Mouse (Mus musculus) CH12.LX (cell line): ENCODE data around the gene Il10ra. TPM values are rescaled to one million over a fixed set of nuclear protein-coding genes. Genes with fewer than 3 reads are reported as not detected.

Experiments used
- DNase-seq: peaks from one replicate; pipeline ENCODE4 v3.0.0-alpha.2; 2013; ENCODE audit errors: extremely low read depth
- H3K27ac ChIP-seq: 2 replicates; pipeline ENCODE4 v1.5.1; 2012; ENCODE audit warnings: low read depth, mild to moderate bottlenecking, control low read depth, moderate library complexity; ENCODE audit not compliant: insufficient read depth
- H3K27me3 ChIP-seq: replicated peaks from 2 replicates; pipeline ENCODE3; 2012; ENCODE audit warnings: inconsistent platforms
- H3K36me3 ChIP-seq, 2 experiments: replicated peaks in 1 of 2; 2 replicates each; pipeline versions ENCODE3 to v1.6.1; 2012; ENCODE audit warnings: inconsistent platforms in 1 of 2, low read length in 1 of 2, mild to moderate bottlenecking in 1 of 2, mixed read lengths in 1 of 2, moderate library complexity in 1 of 2; ENCODE audit not compliant: control insufficient read depth in 1 of 2, insufficient read depth in 1 of 2
- H3K4me1 ChIP-seq, 2 experiments: 2 replicates each; pipeline ENCODE4 v1.6.1; 2012; ENCODE audit warnings: inconsistent platforms in 1 of 2, moderate library complexity in 1 of 2; ENCODE audit not compliant: insufficient read depth in 2 of 2, control insufficient read depth in 1 of 2
- H3K4me2 ChIP-seq: 2 replicates; pipeline ENCODE4 v1.6.1; 2012; ENCODE audit warnings: low read depth, mild to moderate bottlenecking, control low read depth; ENCODE audit not compliant: poor library complexity, insufficient read depth, severe bottlenecking
- H3K4me3 ChIP-seq, 3 experiments: fragments of 150-350 bp in 1 of 3; sonication (generic) in 1 of 3; replicated peaks in 1 of 3; 2 replicates each; pipeline versions ENCODE3 to v1.5.1; 2011 to 2012; ENCODE audit warnings: low read depth in 2 of 3, low read length in 2 of 3, mild to moderate bottlenecking in 2 of 3, moderate library complexity in 2 of 3, control low read depth in 1 of 3, improper control_type of control experiment in 1 of 3, inconsistent platforms in 1 of 3, mixed read lengths in 1 of 3; ENCODE audit not compliant: poor library complexity in 1 of 3
- H3K79me2 ChIP-seq: replicated peaks from 2 replicates; pipeline ENCODE4 v1.6.1; 2012; ENCODE audit warnings: mild to moderate bottlenecking, moderate library complexity; ENCODE audit not compliant: control insufficient read depth, poor library complexity, insufficient read depth, severe bottlenecking; ENCODE audit errors: extremely low read depth
- H3K9ac ChIP-seq: 2 replicates; pipeline ENCODE4 v1.6.1; 2012; ENCODE audit warnings: low read depth, mild to moderate bottlenecking, control low read depth, moderate library complexity; ENCODE audit not compliant: insufficient read depth
- H3K9me3 ChIP-seq: replicated peaks from 2 replicates; pipeline ENCODE3; 2012; ENCODE audit warnings: low read length, inconsistent platforms, mixed read lengths
- BHLHE40 ChIP-seq: IDR thresholded peaks from 2 replicates; pipeline ENCODE4 v1.6.1; 2011; ENCODE audit warnings: mild to moderate bottlenecking, low read depth, low read length, improper control_type of control experiment
- CHD1 ChIP-seq: IDR thresholded peaks from 2 replicates; pipeline ENCODE4 v1.6.1; 2012; ENCODE audit warnings: low read depth, low read length, improper control_type of control experiment, inconsistent platforms
- CHD2 ChIP-seq: IDR thresholded peaks from 2 replicates; pipeline ENCODE4 v1.6.1; 2011; ENCODE audit warnings: low read length, improper control_type of control experiment
- CTCF ChIP-seq, 2 experiments: IDR thresholded peaks in 1 of 2; conservative IDR thresholded peaks in 1 of 2; 2 replicates each; pipeline ENCODE4 v1.5.1; 2011 to 2012; ENCODE audit warnings: low read depth in 2 of 2, low read length in 2 of 2, improper control_type of control experiment in 1 of 2, inconsistent platforms in 1 of 2, mild to moderate bottlenecking in 1 of 2, moderate library complexity in 1 of 2
- ETS1 ChIP-seq: conservative IDR thresholded peaks from 2 replicates; pipeline ENCODE4 v1.6.1; 2012; ENCODE audit warnings: low read depth, mild to moderate bottlenecking, inconsistent platforms, low read length, improper control_type of control experiment, moderate library complexity
- GABPA ChIP-seq: IDR thresholded peaks from 2 replicates; pipeline ENCODE4 v1.6.1; 2012; ENCODE audit warnings: low read depth, low read length, improper control_type of control experiment, inconsistent platforms; ENCODE audit not compliant: insufficient replicate concordance
- HCFC1 ChIP-seq: IDR thresholded peaks from 2 replicates; pipeline ENCODE4 v1.6.1; 2012; ENCODE audit warnings: low read depth, mild to moderate bottlenecking, inconsistent platforms, low read length, improper control_type of control experiment
- JUN ChIP-seq: IDR thresholded peaks from 2 replicates; pipeline ENCODE4 v1.6.1; 2011; ENCODE audit warnings: low read depth, mild to moderate bottlenecking, low read length, improper control_type of control experiment, moderate library complexity; ENCODE audit not compliant: insufficient read depth
- JUND ChIP-seq: conservative IDR thresholded peaks from 2 replicates; pipeline ENCODE4 v1.6.1; 2011; ENCODE audit warnings: low read depth, low read length, improper control_type of control experiment
- KAT2A ChIP-seq: IDR thresholded peaks from 2 replicates; pipeline ENCODE4 v1.6.1; 2012; ENCODE audit warnings: low read length, improper control_type of control experiment, inconsistent platforms; ENCODE audit not compliant: insufficient replicate concordance
- MAFK ChIP-seq: IDR thresholded peaks from 2 replicates; pipeline ENCODE4 v1.6.1; 2011; ENCODE audit warnings: low read length, improper control_type of control experiment; ENCODE audit not compliant: insufficient replicate concordance
- MAX ChIP-seq: IDR thresholded peaks from 2 replicates; pipeline ENCODE4 v1.6.1; 2011; ENCODE audit warnings: low read length, improper control_type of control experiment
- MEF2A ChIP-seq: IDR thresholded peaks from 2 replicates; pipeline ENCODE4 v1.6.1; 2014; ENCODE audit warnings: low read depth, mild to moderate bottlenecking, inconsistent platforms, low read length, improper control_type of control experiment, borderline replicate concordance
- MXI1 ChIP-seq: IDR thresholded peaks from 2 replicates; pipeline ENCODE4 v1.6.1; 2011; ENCODE audit warnings: mild to moderate bottlenecking, low read depth, low read length, improper control_type of control experiment
- NELFE ChIP-seq: IDR thresholded peaks from 2 replicates; pipeline ENCODE4 v1.6.1; 2011; ENCODE audit warnings: low read depth, low read length, improper control_type of control experiment
- NRF1 ChIP-seq: IDR thresholded peaks from 2 replicates; pipeline ENCODE4 v1.6.1; 2014; ENCODE audit warnings: low read depth, mild to moderate bottlenecking, inconsistent platforms, low read length, improper control_type of control experiment, moderate library complexity
- PAX5 ChIP-seq: IDR thresholded peaks from 2 replicates; pipeline ENCODE4 v1.6.1; 2012; ENCODE audit warnings: low read length, inconsistent platforms, mixed read lengths
- POLR2A ChIP-seq: IDR thresholded peaks from 2 replicates; pipeline ENCODE4 v1.6.1; 2011; ENCODE audit warnings: low read depth, mild to moderate bottlenecking, improper control_type of control experiment, low read length
- POLR2AphosphoS2 ChIP-seq: IDR thresholded peaks from 2 replicates; pipeline ENCODE4 v1.6.1; 2011; ENCODE audit warnings: low read depth, low read length, improper control_type of control experiment
- SIN3A ChIP-seq: IDR thresholded peaks from 2 replicates; pipeline ENCODE4 v1.6.1; 2012; ENCODE audit warnings: low read length, improper control_type of control experiment, inconsistent platforms
- TBP ChIP-seq: conservative IDR thresholded peaks from 2 replicates; pipeline ENCODE4 v1.6.1; 2011; ENCODE audit warnings: low read depth, low read length, improper control_type of control experiment
- TCF12 ChIP-seq: IDR thresholded peaks from 2 replicates; pipeline ENCODE4 v1.6.1; 2014; ENCODE audit warnings: low read depth, mild to moderate bottlenecking, inconsistent platforms, low read length, improper control_type of control experiment
- UBTF ChIP-seq: IDR thresholded peaks from 2 replicates; pipeline ENCODE4 v1.6.1; 2012; ENCODE audit warnings: low read depth, mild to moderate bottlenecking, inconsistent platforms, low read length, improper control_type of control experiment, moderate library complexity
- USF1 ChIP-seq: IDR thresholded peaks from 2 replicates; pipeline ENCODE4 v1.6.1; 2014; ENCODE audit warnings: low read depth, mild to moderate bottlenecking, inconsistent platforms, low read length, improper control_type of control experiment
- USF2 ChIP-seq: conservative IDR thresholded peaks from 2 replicates; pipeline ENCODE4 v1.6.1; 2011; ENCODE audit warnings: low read depth, low read length, improper control_type of control experiment
- ZKSCAN1 ChIP-seq: IDR thresholded peaks from 2 replicates; pipeline ENCODE4 v1.6.1; 2012; ENCODE audit warnings: low read depth, inconsistent platforms, low read length, improper control_type of control experiment, borderline replicate concordance
- dilution Hi-C: fragments of 300-500 bp; cut with MboI; formaldehyde crosslinking; loops from 2 replicates; pipeline ENCODE4 v1.14.3; 2020; ENCODE audit warnings: low sequenced_read_pairs; ENCODE audit not compliant: extremely low pct_unique_long_range_greater_than_20kb, extremely low pct_ligation_motif_present
- in situ Hi-C: fragments of 300-500 bp; cut with MboI; formaldehyde crosslinking; loops from 3 replicates; pipeline ENCODE4 v1.14.3; 2019; ENCODE audit warnings: low sequenced_read_pairs, low pct_ligation_motif_present, low pct_unique_long_range_greater_than_20kb, mixed read lengths
- polyA plus RNA-seq: library from polyadenylated mRNA; unstranded; fragments of >175 nt; gene quantifications from 2 replicates; pipeline ENCODE4 v1.2.1, GENCODE M21; 2012; ENCODE audit warnings: low read depth; ENCODE audit not compliant: insufficient read length
- total RNA-seq, 2 experiments: library from RNA; depleted of rRNA; stranded (reverse); fragments of 300-350 nt in 1 of 2; fragments of >200 nt in 1 of 2; gene quantifications; 2 replicates each; pipeline ENCODE4 v1.2.3; 2012 to 2014

Gene Il10ra
- total and polyA plus RNA-seq, 3 experiments, result 3.1 to 5.1 (median 3.9) TPM

DNA sequence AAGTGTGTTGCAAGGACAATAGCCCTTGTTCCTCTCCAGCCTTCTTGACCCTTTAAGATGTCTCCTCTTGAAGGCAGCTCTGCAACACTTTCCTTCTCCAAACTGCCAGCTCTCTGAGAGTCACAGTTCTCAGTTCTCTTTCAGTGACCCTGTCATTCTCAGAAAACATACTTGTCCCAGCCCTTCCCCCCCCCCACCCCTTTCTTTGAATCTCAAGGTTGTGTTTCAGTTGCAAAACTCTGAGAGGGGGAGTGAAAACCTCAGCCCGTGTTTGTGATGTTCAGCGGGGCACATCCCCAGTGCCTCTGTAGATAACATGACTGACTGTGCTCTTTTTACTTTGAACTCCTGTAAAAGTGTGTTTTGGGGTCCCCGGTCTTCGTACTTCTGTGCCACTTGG is 870 bp downstream of the Il10ra start (continued):
- TF ChIP-seq MXI1, result 0 out of 2 replicates have a peak, but pooled peaks have one; percentile 24
- no peak for TF ChIP-seq GABPA
- TF ChIP-seq UBTF, result 0 out of 2 replicates have a peak, but pooled peaks have one; percentile 42
- TF ChIP-seq BHLHE40, result peak; percentile 49
- TF ChIP-seq ETS1, result 0 out of 2 replicates have a peak, but pooled peaks have one; percentile 33

DNA sequence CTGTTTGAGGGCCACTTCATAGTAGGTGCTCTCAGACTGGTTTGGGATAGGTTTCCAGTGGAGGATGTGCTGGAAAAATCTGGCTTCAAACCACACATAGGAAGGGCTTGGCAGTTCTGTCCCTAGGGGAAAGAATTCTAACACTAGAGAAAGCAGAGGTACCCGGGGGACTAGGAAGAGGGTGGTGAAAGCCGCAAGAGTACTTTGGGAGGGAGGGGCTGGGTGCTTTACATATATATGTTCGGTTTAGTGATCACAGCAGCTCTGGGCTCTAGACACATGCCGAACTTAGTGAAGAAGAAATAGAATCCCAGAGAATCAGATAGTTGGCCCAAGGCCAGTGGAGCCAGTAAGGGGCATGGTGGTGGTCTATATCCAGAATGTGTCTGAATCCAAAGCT is 1.9 kb downstream of the Il10ra start:
- Histone ChIP-seq H3K4me3 (no peak overlapping the region), H3K79me2 (no peaks in the 10 kb centered on the region), H3K4me2 (peak overlapping the region; percentile 89; the same call in 1 of the 2 replicates), H3K9me3 (no peaks in the 10 kb centered on the region), H3K27ac (no peak overlapping the region), H3K4me1 (peaks cover 16 to 84% of the 10 kb centered on the region in 2 experiments), H3K9ac (no peak overlapping the region), H3K27me3 (no peaks in the 10 kb centered on the region), H3K36me3 (peaks cover 14 to 38% of the 10 kb centered on the region in 2 experiments)
- TF ChIP-seq KAT2A (no peak), CHD2 (no peak), MEF2A (no peak), TCF12 (no peak)
- in situ Hi-C loops (no loop called here), dilution Hi-C loops (no loop called here)
- DNase-seq, result no peak

DNA sequence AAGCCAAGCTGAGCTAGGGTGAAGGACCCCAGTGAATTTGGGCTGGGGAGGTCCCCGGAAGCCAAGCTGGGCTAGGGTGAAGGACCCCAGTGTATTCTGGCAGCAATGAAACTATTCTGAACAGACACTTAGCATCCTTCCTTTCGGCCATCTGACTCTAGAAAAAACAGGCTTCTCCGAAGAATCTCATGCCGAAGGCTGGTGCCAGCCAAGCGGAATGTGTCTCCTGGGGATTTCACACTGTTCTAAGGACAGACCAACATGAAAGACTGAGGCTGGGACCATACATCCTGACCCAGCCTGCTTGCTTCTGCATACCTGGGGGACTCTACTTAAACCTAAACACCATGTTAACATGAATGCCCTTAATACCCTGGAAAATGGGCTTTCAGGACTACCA is 7.1 kb downstream of the Il10ra start:
- TF ChIP-seq POLR2A (no peak), CTCF (conservative IDR thresholded peaks at IDR 0.05 in 1 of 2, IDR thresholded peaks at IDR 0.05 in 1 of 2; ENCODE audit: low read depth in 2 of 2, low read length in 2 of 2) (no peak), PAX5 (no peak), POLR2AphosphoS2 (no peak), HCFC1 (no peak), MAFK (no peak), BHLHE40 (no peak), CHD1 (no peak), CHD2 (no peak), NELFE (no peak), ZKSCAN1 (no peak), SIN3A (no peak), USF2 (no peak), MAX (no peak), NRF1 (no peak), USF1 (no peak), JUN (no peak), KAT2A (no peak), JUND (no peak), TBP (no peak)
- TF ChIP-seq, all 38 proteins: peak for 0
- no peak for DNase-seq
- Histone ChIP-seq H3K79me2 (no peaks in the 10 kb centered on the region), H3K4me1 (peaks cover 7 to 44% of the 10 kb centered on the region in 2 experiments), H3K9me3 (no peaks in the 10 kb centered on the region), H3K4me2 (no peak overlapping the region), H3K9ac (no peak overlapping the region), H3K36me3 (peaks cover 32 to 83% of the 10 kb centered on the region in 2 experiments), H3K4me3 (no peak overlapping the region), H3K27me3 (no peaks in the 10 kb centered on the region), H3K27ac (no peak overlapping the region)
- in situ Hi-C loops, result no loop called here
- dilution Hi-C loops, result no loop called here
